Mouse (Mus musculus) olfactory bulb, adult 2 months (tissue): Measurements from ENCODE around the gene Gp5.

ENCODE experiments used
- CTCF ChIP-seq: fragments of 200-500 bp; IDR thresholded peaks from 2 replicates; pipeline ENCODE4 v1.5.1; 2012; ENCODE audit warnings: low read depth, mild to moderate bottlenecking, low read length, moderate library complexity; ENCODE audit not compliant: insufficient read depth
- POLR2A ChIP-seq: fragments of 200-500 bp; IDR thresholded peaks from 2 replicates; pipeline ENCODE4 v1.6.1; 2012; ENCODE audit warnings: mild to moderate bottlenecking, low read depth, low read length, moderate library complexity; ENCODE audit not compliant: insufficient read depth

DNA sequence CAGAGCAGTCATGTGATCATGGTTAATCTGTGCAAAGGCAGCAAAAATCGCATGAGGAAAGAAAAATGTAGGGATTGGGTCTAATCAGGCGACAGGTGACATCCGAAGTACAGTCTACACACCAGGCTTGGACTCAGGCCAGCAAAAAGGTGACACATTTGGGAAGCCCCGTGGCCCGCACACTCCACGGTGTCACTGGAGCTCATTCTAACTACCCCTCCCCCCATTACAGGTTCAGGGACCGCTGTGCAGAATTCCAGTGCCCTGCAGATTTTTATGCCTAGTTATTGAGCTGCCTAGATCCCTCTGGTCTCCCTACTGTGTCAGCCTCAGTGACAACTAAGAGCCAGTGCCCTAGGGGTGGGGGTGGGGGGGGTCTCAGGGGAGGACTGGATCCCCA is 13.1 kb downstream of the Gp5 start:
- TF ChIP-seq POLR2A (no peak), CTCF (no peak)
